Mouse (Mus musculus): ENCODE results near the gene Klb.

DNA sequence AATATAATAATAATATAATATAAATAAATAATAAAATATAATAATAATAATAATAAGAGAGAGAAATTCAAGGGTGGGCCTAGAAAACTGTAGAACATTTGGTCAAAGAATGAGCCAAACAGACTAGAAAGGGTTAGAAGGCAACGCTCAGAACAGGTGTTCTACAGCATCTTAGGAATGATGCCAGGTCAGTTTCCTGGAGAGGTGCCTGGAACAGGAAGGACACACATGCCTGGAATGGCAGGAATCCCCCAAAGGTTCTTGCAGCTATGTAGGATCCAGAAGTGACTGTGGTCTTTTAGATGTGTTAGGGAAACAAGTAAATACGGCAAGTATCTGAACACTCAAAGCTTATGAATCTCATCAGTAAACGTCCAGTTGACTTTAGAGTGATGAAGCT lies 23.8 kb upstream of the Klb start:
- TF ChIP-seq CTCF (IDR thresholded peaks at IDR 0.05; ENCODE audit: extremely low read depth, insufficient read depth, low read length) (no peak), POLR2A (IDR thresholded peaks at IDR 0.05; ENCODE audit: extremely low read depth, insufficient read depth, low read length) (no peak)

Measured in cortical plate, adult 2 months (tissue).